Mouse (Mus musculus) cerebellum, adult 8-10 months (tissue): ENCODE data around the gene Bmp15.

ENCODE experiments used
- DNase-seq: peaks from one replicate; pipeline ENCODE4 v3.0.0; 2022

Gene Bmp15

DNA sequence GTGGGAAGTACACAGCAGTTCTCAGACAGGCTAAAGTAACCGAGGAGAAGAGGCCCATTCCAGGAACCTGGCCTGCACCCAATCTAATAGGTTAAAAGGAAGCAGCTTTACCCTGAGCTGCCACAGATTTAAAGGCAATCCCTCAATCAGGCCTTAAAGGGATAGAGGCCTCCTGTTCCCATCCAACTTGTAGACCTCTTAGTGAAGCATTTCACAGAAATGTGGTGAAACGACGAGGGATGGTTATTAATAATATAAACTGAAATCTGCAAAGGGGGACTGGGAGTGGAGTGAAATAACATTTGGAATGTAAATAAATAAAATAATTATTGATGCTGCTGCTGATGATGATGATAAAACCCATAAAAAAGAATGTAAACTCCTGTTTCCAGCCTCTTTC is at the start of gene Bmp15:
Bmp15 (minus strand) TSS at position 101 of the 400 bp plus-strand sequence.
- no peak for DNase-seq

DNA sequence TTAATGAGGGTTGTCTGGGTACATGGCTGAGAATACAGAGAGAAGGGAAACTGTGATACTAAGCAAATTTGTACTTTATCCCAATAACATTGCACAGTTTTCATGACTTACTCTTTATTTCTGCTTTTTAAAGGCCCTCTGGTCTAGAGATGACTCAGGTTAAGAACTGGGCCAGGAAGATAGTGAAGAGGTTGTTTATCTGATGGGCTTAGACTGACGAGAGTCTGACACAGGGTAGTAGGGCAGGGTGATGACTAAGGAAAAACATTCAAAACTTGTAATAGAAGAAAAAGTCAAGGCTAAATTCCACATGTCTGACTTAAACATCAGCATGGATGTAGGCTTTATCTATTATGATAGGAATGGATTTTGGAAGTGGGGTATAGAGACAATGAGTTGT is 48.3 kb upstream of the Bmp15 start:
- DNase-seq = no peak

DNA sequence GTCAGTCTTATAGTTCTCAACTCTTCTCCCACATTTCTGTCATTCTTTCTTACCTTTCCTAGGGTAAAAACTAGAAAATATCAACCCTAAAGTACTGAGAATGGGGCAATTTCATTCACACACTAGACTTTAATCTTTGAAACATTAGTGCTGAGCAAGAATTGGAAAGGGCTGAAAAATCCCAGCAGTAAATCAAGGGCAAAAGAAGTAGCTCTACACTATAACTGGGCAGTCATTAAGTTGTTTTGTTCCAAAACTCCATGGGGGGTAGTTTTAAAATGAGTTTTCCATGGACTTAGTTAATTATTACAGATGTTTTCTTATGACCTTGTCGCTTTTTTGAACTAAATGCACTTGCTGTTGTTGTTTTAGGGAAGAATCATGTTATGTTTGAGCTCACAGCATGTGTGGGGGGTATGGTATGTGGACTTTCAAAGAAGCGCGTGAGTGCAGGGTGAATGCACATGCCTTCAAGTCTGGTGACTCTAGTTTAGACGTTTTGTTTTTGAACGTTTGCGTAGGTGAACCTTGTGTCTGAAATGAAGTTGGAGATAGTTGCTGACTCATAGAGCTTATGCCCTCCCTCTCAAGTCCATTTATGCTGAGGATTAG is 37.1 kb upstream of the Bmp15 start:
- DNase-seq = no peak

DNA sequence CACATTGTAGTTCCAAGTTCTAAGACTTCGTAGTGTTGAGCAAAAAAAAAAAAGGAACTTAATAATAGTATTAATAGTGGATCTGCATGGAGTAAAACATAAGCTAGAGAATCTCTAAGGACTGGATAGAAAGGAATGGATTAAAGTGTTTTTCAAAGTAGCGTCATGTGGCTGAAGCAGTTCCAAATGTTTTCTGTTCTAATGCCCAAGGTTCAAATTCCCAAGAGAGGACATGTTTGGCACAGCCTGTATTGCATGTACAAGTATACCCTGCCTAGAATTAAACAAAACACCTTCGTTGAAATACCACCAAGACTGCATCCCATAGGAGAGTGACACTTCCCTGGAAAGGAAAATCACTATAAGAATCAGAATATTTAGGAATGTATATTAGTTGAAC is 36.4 kb upstream of the Bmp15 start:
- no peak for DNase-seq

DNA sequence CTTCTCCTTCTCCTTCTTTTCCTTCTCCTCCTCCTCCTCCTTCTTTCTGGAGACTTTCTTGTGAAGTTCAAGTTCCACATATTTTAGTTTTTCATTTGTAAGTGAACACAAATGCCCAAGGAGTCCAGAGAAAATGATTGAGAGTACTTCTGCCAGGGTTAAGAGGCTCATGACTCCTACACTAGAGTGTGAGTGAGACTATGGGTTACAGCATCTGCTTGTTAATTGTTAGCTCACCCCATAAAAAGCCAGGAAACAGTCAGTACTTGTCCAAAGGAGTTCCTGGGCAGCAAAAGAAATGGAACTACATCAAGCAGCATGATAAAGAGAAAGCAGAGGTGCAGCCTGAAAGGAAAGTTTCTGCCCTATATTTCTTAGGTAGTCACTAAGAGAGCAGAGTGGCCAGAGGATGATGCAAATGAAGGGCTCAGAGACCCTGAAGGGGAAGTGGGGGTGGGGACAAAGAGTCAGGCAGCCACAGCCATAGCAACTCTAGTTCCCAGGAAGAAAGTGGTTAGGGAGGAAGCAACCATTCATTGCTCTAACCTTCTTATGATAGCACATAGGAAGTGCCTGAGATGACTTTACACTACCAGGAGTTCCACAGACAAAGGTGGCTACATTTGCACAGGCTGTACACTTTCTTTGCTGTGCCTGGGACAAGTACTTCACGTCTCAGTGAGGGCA is 24.9 kb upstream of the Bmp15 start:
- no peak for DNase-seq

DNA sequence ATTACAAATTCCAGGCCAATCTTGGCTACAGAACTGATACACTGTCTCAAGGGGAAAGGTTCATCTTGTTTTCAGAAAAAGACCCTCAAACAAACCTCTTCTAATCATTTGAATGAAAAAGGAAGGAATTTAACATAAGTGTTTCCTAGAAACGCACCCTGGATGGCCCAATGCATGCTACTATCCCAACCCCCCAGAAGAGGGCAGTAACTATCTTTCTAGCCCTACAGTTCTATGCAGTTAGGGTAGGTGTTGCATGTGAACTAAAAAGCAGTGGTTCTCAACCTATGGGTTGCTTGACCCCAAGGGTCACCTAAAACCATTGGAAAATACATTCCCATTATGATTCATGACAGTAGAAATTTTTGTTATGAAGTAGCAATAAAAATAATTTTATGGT is 3.5 kb upstream of the Bmp15 start:
- no peak for DNase-seq

DNA sequence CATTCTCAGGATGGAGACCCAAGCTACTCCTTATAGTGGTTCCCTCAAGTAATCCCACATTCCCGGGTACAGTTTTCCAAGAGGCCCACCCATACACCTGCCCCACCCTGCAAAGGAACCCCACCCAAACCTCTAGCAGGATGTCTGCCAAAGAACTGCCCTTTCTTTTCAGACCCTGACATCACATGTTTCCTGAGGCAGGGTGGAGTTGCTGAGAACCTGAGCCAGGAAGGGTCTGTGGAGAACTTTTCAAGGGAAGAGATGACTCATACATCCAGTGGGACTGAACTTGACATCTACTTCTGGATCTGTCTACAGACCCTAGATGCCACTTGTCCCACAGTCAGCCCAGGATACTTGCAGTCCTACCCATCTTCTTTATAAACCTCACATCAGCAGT is 2.8 kb downstream of the Bmp15 start:
- no peak for DNase-seq
